Mouse (Mus musculus) bone marrow, adult 2 months (tissue): ENCODE results near the gene Gm11596.

Experiments used
- CTCF ChIP-seq: fragments of 200-500 bp; IDR thresholded peaks from 2 replicates; pipeline ENCODE4 v1.5.1; 2011; ENCODE audit warnings: low read length, control low read depth; ENCODE audit not compliant: control insufficient read depth, insufficient read depth
- POLR2A ChIP-seq: fragments of 200-500 bp; IDR thresholded peaks from 2 replicates; pipeline ENCODE4 v1.6.1; 2011; ENCODE audit warnings: low read depth, mild to moderate bottlenecking, control low read depth, low read length, borderline replicate concordance; ENCODE audit not compliant: control insufficient read depth

- TF ChIP-seq CTCF (no peak), POLR2A (no peak)
Measured at GRCm38 (mm10) chr11:99778401-99778800, 14.9 kb downstream of the Gm11596 start.
